Mouse (Mus musculus) kidney, embryonic 15.5 days (tissue): ENCODE results near the gene Megf8. TPM values are rescaled to one million over a fixed set of nuclear protein-coding genes. Genes with fewer than 3 reads are reported as not detected.

Experiments
- ATAC-seq: fragments of 200-750 bp; cut with Nextera tagmentation; replicated peaks from 2 replicates; pipeline ENCODE4 v1.8.0; 2017; ENCODE audit warnings: moderate TSS enrichment; ENCODE audit not compliant: low FRiP score
- H3K27ac ChIP-seq: fragments of 300-500 bp; sonication (generic); 2 replicates; pipeline ENCODE4 v1.5.1; 2015; ENCODE audit warnings: mild to moderate bottlenecking, inconsistent platforms
- H3K27me3 ChIP-seq: fragments of 300-500 bp; sonication (generic); 2 replicates; pipeline ENCODE4 v1.6.1; 2015; ENCODE audit warnings: inconsistent platforms
- H3K36me3 ChIP-seq: fragments of 300-500 bp; sonication (generic); 2 replicates; pipeline ENCODE4 v1.6.1; 2015; ENCODE audit warnings: inconsistent platforms
- H3K4me1 ChIP-seq: fragments of 300-500 bp; sonication (generic); 2 replicates; pipeline ENCODE4 v1.6.1; 2015; ENCODE audit warnings: inconsistent platforms
- H3K4me2 ChIP-seq: fragments of 300-500 bp; sonication (generic); 2 replicates; pipeline ENCODE4 v1.6.1; 2015; ENCODE audit warnings: moderate library complexity, mild to moderate bottlenecking, inconsistent platforms
- H3K4me3 ChIP-seq: fragments of 300-500 bp; sonication (generic); replicated peaks from 2 replicates; pipeline ENCODE4 v1.5.1; 2015; ENCODE audit warnings: mild to moderate bottlenecking, inconsistent platforms
- H3K9ac ChIP-seq: fragments of 300-500 bp; sonication (generic); 2 replicates; pipeline ENCODE4 v1.6.1; 2015; ENCODE audit warnings: mild to moderate bottlenecking, inconsistent platforms
- H3K9me3 ChIP-seq: fragments of 300-500 bp; sonication (generic); replicated peaks from 2 replicates; pipeline ENCODE4 v1.6.1; 2016; ENCODE audit warnings: inconsistent platforms
- WGBS: fragments of 180-500 bp; shearing (Covaris S2); methylation state at CpG from one replicate; pipeline ENCODE4 v1.1.7; 2015; ENCODE audit warnings: mixed read lengths; 5-methylcytosine and 5-hydroxymethylcytosine counted together
- polyA plus RNA-seq: library from polyadenylated mRNA; unstranded; fragments of >200 nt; fragmentation: Nextera tagmentation; extraction: Ambion mirVana; gene quantifications from 2 replicates; pipeline ENCODE4 v1.2.1, GENCODE M21; 2015

Megf8 gene
- polyA plus RNA-seq, 1 experiment from 2014 or later, result 16.4 TPM

DNA sequence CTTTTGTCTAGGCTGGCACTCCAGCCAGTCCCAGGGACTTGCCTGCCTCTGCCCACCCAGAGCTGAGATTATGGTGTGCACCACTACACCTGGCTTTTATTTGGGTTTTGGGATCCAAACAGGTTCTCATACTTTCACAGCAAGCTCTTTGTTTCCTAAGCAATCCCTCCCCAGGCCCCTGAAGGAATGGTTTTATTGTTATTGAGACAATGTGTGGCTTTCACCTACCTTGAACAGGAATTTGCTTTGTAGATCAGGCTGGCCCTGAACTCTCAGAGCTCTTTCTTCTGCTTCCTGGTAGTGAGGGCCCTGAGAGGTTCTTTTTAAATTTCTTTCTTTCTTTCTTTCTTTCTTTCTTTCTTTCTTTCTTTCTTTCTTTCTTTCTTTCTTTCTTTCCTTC is 65.6 kb downstream of the Megf8 start:
- Histone ChIP-seq H3K4me2 (no peak overlapping the region), H3K27me3 (no peaks in the 10 kb centered on the region), H3K9me3 (no peaks in the 10 kb centered on the region), H3K4me3 (no peak overlapping the region), H3K4me1 (peaks cover 28% of the 10 kb centered on the region), H3K27ac (no peak overlapping the region), H3K36me3 (peaks cover 62% of the 10 kb centered on the region), H3K9ac (no peak overlapping the region)
- ATAC-seq, result no peak

DNA sequence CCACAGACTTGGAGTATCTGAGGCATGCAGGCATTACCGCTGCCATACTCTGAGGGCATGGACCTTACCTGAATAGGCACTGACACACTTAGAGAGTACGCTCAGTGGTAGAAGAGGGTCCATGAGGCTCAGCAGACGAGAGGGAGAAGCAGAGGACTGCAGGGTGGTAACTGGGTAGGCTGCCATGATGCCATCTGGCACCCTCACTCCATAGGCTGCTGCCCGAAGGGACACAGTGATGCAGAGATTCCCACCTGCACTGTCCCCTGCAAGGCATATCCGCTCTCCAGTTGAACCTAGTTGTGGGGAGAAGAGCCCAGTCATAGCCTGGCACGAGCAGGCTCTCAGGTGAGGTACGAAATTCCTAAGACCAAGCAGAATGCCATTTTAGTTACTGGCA is 66.4 kb downstream of the Megf8 start:
- ATAC-seq, result no peak
- 93% methylated on average over 7 of the region's 7 CpGs for WGBS

DNA sequence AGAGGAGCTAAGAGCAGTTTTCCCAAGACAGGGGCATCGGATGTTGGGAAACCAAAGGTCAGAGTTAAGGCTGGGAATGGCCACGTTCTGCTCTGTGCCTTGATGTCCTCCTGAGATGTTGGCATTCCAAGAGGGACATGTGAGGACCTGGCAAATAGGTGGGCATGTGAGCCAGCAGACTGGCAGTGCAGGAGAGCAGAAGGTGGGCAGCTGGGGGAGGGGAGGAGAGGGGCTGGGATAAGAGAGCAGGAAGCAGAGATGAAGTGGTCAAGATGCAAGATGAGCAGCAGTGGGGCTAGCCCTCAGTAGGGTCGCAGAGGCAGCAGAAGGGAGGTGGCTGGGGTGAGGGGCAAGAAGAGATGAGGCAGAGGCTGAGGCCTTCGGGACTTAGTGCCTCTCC is 66.9 kb downstream of the Megf8 start:
- no peak overlapping the region for H3K27ac ChIP-seq
- no peak overlapping the region for H3K4me2 ChIP-seq
- H3K36me3 ChIP-seq, result peaks cover 74% of the 10 kb centered on the region
- WGBS, result 79% methylated on average over 4 of the region's 4 CpGs
- H3K4me3 ChIP-seq, result no peak overlapping the region
- no peaks in the 10 kb centered on the region for H3K9me3 ChIP-seq
- no peak for ATAC-seq
- H3K4me1 ChIP-seq, result peaks cover 26% of the 10 kb centered on the region
- no peaks in the 10 kb centered on the region for H3K27me3 ChIP-seq
- no peak overlapping the region for H3K9ac ChIP-seq

More for the DNA sequence above, 66.4 kb downstream of the Megf8 start:
- H3K9me3 ChIP-seq, result no peaks in the 10 kb centered on the region
- no peak overlapping the region for H3K9ac ChIP-seq
- H3K27ac ChIP-seq, result no peak overlapping the region
- H3K36me3 ChIP-seq, result peaks cover 70% of the 10 kb centered on the region
- H3K4me1 ChIP-seq, result peaks cover 28% of the 10 kb centered on the region
- no peak overlapping the region for H3K4me2 ChIP-seq
- no peak overlapping the region for H3K4me3 ChIP-seq
- no peaks in the 10 kb centered on the region for H3K27me3 ChIP-seq

DNA sequence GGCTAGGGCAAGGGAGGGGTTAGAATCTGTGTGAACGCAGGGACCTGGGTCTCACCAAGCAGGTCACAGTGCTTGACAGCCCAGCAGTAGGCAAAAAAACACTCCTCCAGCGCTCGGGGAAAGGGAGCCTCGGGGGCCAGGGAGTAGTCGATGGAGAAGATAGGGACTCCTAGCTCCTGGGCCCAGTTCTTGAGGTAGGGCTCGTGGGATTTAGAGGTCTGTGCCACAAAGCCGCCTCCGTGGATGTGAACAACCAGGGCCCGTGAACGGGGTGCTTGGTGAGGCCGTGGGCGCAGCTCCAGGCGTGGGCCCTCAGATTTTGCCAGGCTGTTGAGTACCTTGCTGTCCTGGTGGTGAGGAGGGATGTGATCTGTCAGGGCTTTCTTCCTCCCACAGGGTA is 67.4 kb downstream of the Megf8 start:
- Histone ChIP-seq H3K9ac (no peak overlapping the region), H3K4me1 (peaks cover 22% of the 10 kb centered on the region), H3K27ac (no peak overlapping the region), H3K4me2 (no peak overlapping the region), H3K36me3 (peaks cover 74% of the 10 kb centered on the region), H3K27me3 (no peaks in the 10 kb centered on the region), H3K4me3 (no peak overlapping the region), H3K9me3 (no peaks in the 10 kb centered on the region)
- WGBS, result 92% methylated on average over 13 of the region's 13 CpGs
- ATAC-seq, result no peak

DNA sequence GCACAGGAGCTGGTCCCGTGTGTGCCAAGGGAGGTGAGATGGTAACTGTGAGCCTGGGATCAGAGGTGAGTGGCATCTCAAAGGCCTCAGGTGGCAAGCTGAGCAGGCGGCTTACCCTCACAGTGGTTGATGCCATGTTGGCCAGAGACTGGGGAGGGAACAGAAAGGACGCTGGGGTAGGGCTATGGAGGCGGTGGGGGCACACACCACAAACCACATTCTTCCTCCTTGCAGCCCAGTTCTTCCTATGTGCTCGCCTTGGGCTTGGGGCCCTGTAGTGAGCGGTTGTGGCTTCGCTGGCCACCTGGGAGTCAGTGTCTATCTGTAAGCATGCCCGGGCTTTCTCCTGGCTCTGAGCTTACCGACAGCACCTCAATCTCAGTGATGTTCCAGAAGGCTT is 67.9 kb downstream of the Megf8 start:
- Histone ChIP-seq H3K36me3 (peaks cover 77% of the 10 kb centered on the region), H3K4me3 (no peak overlapping the region), H3K9me3 (no peaks in the 10 kb centered on the region), H3K27ac (no peak overlapping the region), H3K27me3 (no peaks in the 10 kb centered on the region), H3K4me2 (no peak overlapping the region), H3K9ac (no peak overlapping the region), H3K4me1 (peaks cover 18% of the 10 kb centered on the region)
- 94% methylated on average over 9 of the region's 9 CpGs for WGBS
- no peak for ATAC-seq

DNA sequence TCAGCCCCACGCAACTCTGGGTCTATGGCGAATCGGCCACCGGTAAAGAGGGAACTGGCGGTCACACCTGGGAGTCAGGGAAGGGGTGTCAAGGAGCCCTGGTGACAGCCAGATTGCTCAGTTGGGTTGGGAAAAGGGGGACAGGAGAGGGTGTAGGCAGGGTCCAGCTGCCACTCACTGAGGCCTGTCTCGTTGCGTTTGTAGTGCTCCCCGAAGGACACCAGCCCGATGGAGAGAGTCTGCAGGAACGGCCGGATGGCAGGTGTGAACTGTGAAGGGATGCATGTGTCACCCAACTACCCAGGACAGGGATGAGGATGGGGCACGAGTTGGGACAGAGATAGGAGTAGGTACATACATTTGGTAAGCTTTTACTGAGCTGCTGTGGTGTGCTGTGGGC is 68.3 kb downstream of the Megf8 start:
- H3K36me3 ChIP-seq, result peaks cover 77% of the 10 kb centered on the region

DNA sequence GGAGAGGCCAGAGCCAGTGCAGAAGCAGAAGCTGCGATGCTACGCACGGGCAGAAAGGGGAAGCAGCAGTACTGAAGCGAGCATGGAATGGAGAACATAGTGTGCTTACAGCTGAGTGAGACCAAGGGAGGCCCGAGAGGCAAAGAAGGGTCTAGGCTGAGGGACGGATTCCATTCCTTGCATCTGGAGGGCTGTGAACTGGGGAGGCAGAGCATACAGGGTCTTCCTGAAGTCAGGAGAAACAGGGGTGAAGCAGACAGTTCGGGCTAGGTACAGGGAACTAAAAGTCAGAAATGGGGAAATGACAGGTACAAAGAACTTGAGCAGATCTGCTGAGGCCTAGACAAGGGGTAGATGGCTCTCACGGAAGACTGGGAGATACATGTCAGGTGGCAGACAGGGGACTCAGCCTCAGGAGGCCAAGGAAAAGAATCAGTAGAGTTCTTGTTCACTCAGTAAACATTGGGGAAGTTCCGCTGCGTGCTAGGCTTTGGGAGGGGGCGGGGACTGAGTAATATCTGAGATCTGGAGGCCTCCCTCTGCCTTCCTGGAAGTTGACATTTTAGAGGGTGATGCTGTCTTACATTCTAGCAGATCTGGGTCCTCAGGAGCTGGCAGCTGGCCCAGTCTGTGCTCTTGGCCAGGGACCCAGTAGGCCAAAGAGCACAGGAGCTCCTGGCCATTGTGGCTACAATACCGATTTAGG is 69.0 kb downstream of the Megf8 start:
- ATAC-seq, result no peak
- Histone ChIP-seq H3K4me3 (no peak overlapping the region), H3K27me3 (no peaks in the 10 kb centered on the region), H3K4me1 (peaks cover 22% of the 10 kb centered on the region), H3K4me2 (no peak overlapping the region), H3K36me3 (peaks cover 75% of the 10 kb centered on the region), H3K9me3 (no peaks in the 10 kb centered on the region), H3K27ac (peak overlapping the region; percentile 28; the same call in 1 of the 2 replicates), H3K9ac (no peak overlapping the region)
- WGBS, result 80% methylated on average over 12 of the region's 12 CpGs

More for the DNA sequence above, 68.3 kb downstream of the Megf8 start:
- H3K9me3 ChIP-seq, result no peaks in the 10 kb centered on the region
- no peak overlapping the region for H3K4me3 ChIP-seq
- H3K27me3 ChIP-seq, result no peaks in the 10 kb centered on the region
- H3K4me1 ChIP-seq, result peaks cover 18% of the 10 kb centered on the region
- no peak overlapping the region for H3K27ac ChIP-seq
- WGBS, result 87% methylated on average over 12 of the region's 12 CpGs
- no peak overlapping the region for H3K4me2 ChIP-seq
- H3K9ac ChIP-seq, result no peak overlapping the region
- no peak for ATAC-seq

DNA sequence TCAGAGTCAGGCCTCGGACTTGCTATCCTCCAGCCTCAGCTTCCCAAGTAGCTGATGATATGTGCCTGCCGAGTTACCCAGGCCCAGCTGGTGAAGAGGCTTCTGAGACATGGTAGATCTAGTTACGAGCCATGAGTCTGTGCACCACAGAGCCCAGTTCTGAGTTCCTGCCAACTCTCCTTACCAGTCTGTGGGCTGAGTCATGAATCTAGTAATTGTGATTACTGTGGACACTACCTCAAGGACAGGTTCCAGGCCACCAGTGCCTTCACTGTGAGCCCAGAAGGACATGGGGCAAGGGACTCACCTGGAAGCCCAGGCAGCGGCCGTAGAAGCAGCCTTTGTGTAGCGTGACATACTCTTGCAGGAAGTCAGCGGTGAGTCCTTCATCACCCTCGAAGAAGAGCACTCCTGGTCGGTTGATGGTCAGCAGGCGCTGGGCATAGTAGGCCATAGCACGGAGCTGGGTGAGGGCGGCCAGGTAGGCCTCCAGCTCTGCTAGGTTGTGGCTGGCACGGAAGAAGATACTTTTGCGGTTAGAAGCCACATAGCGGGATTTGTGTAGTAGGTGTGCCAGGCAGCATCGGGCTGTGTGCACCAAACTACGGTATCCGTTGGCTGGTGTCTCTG is 71.0 kb downstream of the Megf8 start:
- ATAC-seq, result no peak
- 93% methylated on average over 18 of the region's 18 CpGs for WGBS
- no peak overlapping the region for H3K4me2 ChIP-seq
- H3K36me3 ChIP-seq, result peaks cover 58% of the 10 kb centered on the region
- H3K27me3 ChIP-seq, result no peaks in the 10 kb centered on the region
- peaks cover 28% of the 10 kb centered on the region for H3K4me1 ChIP-seq
- no peaks in the 10 kb centered on the region for H3K9me3 ChIP-seq
- H3K27ac ChIP-seq, result no peak overlapping the region
- H3K4me3 ChIP-seq, result no peak overlapping the region
- H3K9ac ChIP-seq, result no peak overlapping the region

DNA sequence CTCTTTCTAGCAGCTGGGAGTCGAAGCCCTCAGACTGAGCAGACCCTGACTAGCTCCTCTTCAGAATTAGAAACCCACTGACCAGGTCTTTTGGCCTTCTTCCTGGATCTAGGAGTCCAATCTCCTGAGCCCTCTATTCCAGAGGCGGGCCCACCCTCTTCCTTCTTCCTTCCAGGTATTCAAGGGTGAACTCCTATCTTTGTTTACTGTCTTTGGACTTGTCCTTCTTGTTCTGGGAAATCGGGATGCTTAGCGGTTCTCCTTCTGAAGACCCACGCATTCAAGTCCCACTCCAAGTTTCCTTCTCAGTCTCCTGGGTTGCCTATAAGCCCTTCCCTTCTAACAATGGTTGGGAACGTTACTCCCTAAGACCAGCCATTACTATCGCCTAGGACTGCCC is 72.0 kb downstream of the Megf8 start:
- H3K4me2 ChIP-seq, result no peak overlapping the region
- peaks cover 48% of the 10 kb centered on the region for H3K36me3 ChIP-seq
- no peaks in the 10 kb centered on the region for H3K27me3 ChIP-seq
- 84% methylated on average over 7 of the region's 7 CpGs for WGBS
- no peak overlapping the region for H3K9ac ChIP-seq
- H3K4me1 ChIP-seq, result peaks cover 37% of the 10 kb centered on the region
- no peak for ATAC-seq
- H3K27ac ChIP-seq, result no peak overlapping the region
- no peaks in the 10 kb centered on the region for H3K9me3 ChIP-seq
- H3K4me3 ChIP-seq, result no peak overlapping the region

DNA sequence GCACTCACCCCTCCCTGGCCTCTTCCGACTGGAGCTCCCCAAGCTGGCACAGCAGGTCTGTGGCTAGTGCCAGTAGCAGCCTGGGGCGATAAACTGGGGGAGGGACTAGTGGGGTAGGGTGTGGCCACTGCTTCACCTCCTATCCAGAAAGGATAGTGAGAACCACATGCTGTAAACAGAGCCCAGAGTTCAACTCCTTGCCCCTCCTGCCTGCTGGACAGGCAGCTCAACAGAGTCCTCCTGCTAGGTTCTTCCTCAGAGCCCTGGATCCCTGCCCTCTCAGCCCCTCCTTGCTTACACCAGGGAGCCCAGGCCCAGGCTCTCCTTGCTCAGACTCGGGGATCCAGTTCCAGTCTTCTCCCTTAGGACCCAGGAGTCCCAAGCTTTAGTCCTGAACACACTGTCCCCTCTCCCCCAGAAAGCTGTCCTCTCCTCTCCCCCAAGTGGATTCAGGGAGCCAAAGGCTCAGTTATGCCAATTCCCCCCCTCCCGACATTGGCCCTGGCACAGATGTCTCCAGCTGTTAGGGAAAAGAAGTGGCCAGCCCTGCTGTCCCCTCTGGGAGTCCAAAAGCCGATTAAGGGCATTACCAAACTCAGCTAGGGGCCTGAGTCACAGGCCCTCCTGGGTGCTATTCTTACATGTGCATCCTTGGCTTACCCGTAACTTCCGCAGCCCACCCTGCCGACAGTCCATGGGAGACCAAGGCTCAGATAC is 73.2 kb downstream of the Megf8 start:
- Histone ChIP-seq H3K4me2 (no peak overlapping the region), H3K4me1 (peaks cover 48% of the 10 kb centered on the region)

DNA sequence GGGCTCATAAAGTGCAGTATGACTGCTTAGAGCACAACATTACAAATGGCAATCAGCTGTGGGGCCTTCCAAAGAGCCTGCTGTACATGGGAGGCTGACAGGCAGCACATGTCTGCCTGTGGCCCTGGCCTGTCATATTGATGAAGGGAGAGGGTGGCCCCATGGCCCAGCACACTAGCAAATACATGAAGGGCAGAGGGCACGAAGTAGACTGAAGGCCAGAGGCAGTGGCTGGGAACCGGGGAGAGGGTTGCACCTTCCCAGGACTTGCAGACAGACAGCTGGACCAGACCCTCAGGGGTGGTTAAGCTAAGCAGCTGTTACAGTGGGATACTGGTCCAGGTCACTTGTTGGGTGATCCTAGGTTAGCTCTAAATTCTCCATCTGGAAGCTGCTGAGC is 74.0 kb downstream of the Megf8 start:
- Histone ChIP-seq H3K27ac (no peak overlapping the region), H3K36me3 (peaks cover 29% of the 10 kb centered on the region), H3K9me3 (no peaks in the 10 kb centered on the region), H3K27me3 (no peaks in the 10 kb centered on the region), H3K4me3 (no peak overlapping the region), H3K4me2 (no peak overlapping the region), H3K4me1 (peaks cover 44% of the 10 kb centered on the region), H3K9ac (no peak overlapping the region)
- no peak for ATAC-seq
- 45% methylated on average over 2 of the region's 2 CpGs for WGBS

More for the DNA sequence above, 73.2 kb downstream of the Megf8 start:
- WGBS, result 55% methylated on average over 8 of the region's 8 CpGs
- H3K9me3 ChIP-seq, result no peaks in the 10 kb centered on the region
- H3K27me3 ChIP-seq, result no peaks in the 10 kb centered on the region
- ATAC-seq, result peak; percentile 36
- no peak overlapping the region for H3K4me3 ChIP-seq
- peaks cover 35% of the 10 kb centered on the region for H3K36me3 ChIP-seq
- 0 out of 2 replicates have a peak overlapping the region, but pooled peaks have one; percentile 27 for H3K27ac ChIP-seq
- H3K9ac ChIP-seq, result no peak overlapping the region

DNA sequence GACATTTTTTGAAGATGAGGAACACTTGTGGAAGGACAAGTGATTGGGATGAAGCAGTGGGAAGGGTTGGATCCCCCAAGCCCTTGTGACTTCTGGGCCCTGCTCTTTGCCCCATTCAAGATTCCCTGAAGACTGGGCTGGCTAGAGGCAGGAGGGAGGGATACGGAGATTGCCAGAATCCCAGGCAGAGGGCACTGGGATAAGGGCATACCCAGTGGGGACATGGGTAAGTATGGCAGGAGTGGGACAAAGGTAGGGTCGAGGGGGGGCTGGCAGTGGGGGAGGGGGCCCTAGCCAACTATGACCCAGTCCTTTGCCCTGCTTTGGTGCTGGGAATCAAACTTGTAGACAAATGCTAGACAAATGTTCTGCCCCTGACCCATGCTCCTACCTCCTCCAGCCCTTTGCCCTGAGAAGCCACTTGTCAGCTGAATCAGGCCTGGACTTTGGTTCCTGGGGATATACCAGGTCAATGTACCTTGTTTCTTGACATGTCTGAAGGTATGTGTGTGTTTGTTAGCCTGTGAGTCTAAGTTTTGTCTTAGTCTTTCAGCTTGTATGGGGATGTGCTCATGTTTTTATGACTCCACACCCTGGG is 75.0 kb downstream of the Megf8 start:
- H3K4me3 ChIP-seq, result no peak overlapping the region
- H3K9ac ChIP-seq, result no peak overlapping the region
- H3K27ac ChIP-seq, result no peak overlapping the region
- peaks cover 21% of the 10 kb centered on the region for H3K36me3 ChIP-seq
- peaks cover 47% of the 10 kb centered on the region for H3K4me1 ChIP-seq
- 79% methylated on average over 2 of the region's 2 CpGs for WGBS
- H3K4me2 ChIP-seq, result no peak overlapping the region
- no peak for ATAC-seq
- H3K27me3 ChIP-seq, result no peaks in the 10 kb centered on the region
- no peaks in the 10 kb centered on the region for H3K9me3 ChIP-seq
